Mouse (Mus musculus): Measurements from ENCODE around the gene Ccndbp1.
"Not testable (repeated sequence)": the region's sequence is repeated elsewhere in the genome, so short reads cannot be mapped to it uniquely, and the experiment has no call there.

Ccndbp1 gene

GRCm38 (mm10) chr2:121003586-121003985 is 4.6 kb upstream of the Ccndbp1 start:
- DNase-seq (ENCODE audit: low spot score), result peak; percentile 16

GRCm38 (mm10) chr2:121004018-121004811 is 4.0 kb upstream of the Ccndbp1 start:
- DNase-seq (ENCODE audit: low spot score), result no peak

GRCm38 (mm10) chr2:121006986-121007385 is 1.2 kb upstream of the Ccndbp1 start:
- DNase-seq (ENCODE audit: low spot score), result no peak

GRCm38 (mm10) chr2:121008664-121009007 is 433 bp downstream of the Ccndbp1 start:
- no peak for DNase-seq (ENCODE audit: low spot score)

DNA sequence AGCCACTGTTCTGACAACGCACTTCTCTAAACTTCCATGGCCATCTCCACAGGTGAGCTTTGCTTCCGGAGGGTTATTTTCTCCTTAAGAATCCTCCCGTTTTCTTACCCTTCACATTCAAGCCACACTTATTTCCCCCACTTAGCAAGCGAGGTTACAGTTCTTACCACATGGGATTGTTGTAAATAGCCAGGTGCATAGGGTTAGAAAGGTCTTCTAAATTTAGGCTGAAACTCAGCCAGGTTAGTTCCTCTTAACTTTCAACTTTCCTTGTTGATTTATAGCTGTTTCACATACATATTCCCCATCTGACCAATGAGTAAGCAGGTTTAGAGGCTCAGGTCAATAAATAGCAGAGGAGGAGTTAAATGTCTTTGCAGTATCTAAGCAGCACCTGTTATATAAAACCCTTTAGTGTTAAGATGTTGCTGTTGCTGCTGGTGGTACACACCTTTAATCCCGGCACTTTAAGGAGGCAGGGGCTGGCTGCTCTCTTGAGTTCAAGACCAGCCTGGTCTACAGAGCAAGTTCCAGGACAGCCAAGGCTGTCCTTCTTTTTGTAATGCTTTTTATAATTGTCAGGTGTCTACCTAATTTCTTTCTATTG is 971 bp downstream of the Ccndbp1 start:
- no peak for DNase-seq (ENCODE audit: low spot score)

DNA sequence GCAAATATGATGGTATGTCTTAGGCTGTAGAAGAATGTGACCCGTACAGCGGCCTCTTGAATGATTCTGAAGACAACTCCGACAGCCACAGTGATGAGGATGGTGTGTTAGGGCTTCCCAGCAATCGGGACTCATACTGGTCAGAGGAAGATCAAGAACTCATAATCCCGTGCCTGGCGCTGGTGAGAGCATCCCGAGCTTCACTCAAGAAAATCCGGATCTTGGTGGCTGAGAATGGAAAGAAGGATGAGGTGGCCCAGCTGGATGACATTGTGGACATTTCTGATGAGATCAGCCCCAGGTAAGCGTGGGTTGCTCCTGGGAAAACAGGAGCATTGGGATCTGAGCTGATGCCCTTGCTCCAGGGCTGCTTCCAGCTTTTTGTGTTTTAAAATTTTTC is 4.5 kb downstream of the Ccndbp1 start:
- DNase-seq (ENCODE audit: low spot score), result no peak

- no peak for DNase-seq (ENCODE audit: low spot score)
Measured at GRCm38 (mm10) chr2:121015507-121015906, 7.3 kb downstream of the Ccndbp1 start.

DNA sequence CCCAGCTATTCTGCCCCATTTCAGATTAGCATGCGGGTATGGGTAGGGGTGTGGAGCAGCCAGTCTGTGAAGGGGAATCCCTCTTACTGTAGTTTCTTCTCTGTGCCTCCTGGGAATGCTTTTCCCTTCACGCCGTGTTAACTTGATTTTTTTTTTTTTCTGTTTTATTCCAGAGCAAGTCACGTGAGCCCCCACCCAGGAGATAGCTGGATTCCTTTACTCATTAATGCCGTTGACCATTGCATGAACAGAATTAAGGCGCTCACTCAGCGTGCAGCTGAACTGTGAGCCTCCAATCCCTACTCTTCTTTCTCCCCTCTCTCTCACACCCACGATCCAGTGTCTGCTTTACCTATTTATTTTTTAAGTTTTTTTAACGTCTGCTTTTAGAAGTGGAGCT is 8.0 kb downstream of the Ccndbp1 start:
- no peak for DNase-seq (ENCODE audit: low spot score)

DNA sequence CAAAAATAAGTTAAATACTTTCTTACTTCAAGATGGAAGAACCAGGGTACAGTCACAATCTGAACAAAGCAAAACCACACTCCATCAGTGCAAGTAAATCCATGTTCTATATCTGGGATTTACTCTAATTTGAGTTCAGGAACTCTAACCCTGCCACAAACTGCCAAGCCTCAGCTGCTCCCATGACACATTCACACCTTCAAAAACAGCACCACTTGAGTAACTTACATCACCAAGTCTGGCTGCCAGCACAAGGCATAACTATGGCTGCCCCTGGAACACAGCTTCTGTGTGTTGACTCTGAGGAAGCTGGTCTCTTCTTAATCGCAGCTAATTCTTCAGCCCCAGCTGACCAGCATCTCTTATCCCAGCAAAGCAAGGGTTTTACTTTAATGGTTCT is 8.9 kb downstream of the Ccndbp1 start:
- DNase-seq (ENCODE audit: low spot score), result no peak

GRCm38 (mm10) chr2:121022918-121023317 is 14.7 kb downstream of the Ccndbp1 start:
- no peak for DNase-seq (ENCODE audit: low spot score)

- DNase-seq (ENCODE audit: low spot score), result no peak
Measured at GRCm38 (mm10) chr2:121036733-121037341, 28.6 kb downstream of the Ccndbp1 start, which contains the start of gene Epb42. TSS of gene Epb42 (minus strand) at chr2:121037072.

- not testable (repeated sequence) for DNase-seq (ENCODE audit: low spot score)
Measured at GRCm38 (mm10) chr2:121038851-121039250, 30.6 kb downstream of the Ccndbp1 start.

GRCm38 (mm10) chr2:121039382-121039781 is 31.2 kb downstream of the Ccndbp1 start:
- DNase-seq (ENCODE audit: low spot score), result no peak

DNA sequence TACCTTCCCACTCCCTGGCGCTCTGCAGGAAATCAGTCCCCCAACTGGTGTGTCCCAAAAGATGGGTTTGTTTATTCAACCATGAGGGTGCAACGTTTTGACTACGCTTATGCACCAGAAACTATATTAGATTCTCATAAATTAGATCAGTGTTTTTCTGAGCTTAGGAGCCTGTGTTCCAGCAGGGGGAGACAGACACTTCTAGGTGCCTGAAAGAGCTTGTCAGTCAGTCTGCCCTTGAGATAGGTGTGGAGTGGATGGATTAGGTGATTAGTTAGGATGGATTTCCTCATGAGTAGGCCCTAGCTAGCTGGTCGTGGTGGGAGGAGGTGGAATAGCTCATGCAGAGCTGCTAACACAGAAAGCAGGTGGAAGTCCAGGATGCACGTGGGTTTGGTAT is 32.9 kb downstream of the Ccndbp1 start:
- peak; percentile 71 for DNase-seq (ENCODE audit: low spot score)

- DNase-seq (ENCODE audit: low spot score), result no peak
Measured at GRCm38 (mm10) chr2:121045653-121046052, 37.5 kb downstream of the Ccndbp1 start.

DNA sequence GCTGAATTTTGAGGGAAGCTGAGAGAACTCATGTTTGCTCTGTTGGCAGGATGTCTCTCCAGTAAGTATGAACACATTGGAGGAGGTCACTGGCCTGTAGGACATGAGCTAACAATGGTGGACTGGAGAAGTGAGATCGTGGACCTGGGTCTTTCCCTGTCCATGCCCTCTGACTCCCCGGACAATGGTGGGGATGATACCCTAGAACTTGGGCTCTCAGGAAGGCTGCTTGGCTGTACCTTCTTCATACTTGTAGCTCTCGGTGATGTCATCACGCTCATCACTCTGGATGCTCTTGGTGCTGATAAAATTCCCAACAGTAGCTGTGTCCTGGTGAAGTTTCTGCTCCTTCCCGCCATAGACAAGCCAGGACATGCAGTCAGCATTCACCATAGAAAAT is 44.0 kb downstream of the Ccndbp1 start:
- DNase-seq (ENCODE audit: low spot score), result no peak

DNA sequence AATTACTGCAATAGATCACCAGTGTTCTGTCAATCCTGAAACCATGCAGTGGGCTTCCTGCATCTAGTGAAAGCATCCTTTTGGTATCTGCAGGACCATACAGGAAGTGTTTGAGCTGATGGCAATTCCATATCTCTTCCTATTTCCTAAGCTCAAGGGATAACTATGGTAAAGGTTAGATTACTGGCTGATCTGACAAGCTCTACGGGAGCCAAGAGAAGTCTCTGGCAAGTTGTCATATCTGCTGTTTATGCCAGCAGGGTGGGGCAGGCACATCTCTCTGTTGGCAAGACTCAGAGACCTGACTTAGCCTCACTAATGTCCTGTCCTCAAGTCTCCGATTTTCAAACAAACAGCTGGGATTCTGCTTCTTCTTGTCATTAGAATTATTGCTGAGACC is 45.9 kb downstream of the Ccndbp1 start:
- DNase-seq (ENCODE audit: low spot score), result no peak

- DNase-seq (ENCODE audit: low spot score), result no peak
Measured at GRCm38 (mm10) chr2:121055915-121056314, 47.7 kb downstream of the Ccndbp1 start.

GRCm38 (mm10) chr2:121057997-121058396 is 49.8 kb downstream of the Ccndbp1 start:
- no peak for DNase-seq (ENCODE audit: low spot score)

DNA sequence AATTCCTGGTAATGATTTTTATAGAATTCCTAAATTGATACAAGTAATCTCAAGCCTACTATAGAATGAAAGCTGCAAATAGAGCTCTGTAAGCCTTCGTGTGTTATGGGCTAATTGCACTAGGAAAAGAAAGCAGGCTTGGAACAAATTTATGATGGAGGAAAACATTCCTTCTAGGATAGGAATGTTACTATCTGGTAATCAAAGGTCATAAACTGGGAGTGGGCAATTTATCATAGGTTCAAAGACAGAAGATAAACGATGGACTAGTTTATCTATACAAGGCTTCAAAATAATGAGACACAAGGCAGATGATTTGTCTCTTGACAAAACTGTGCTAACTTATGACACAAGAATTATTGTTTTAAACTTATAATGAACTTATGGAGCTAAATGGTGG is 53.1 kb downstream of the Ccndbp1 start:
- DNase-seq (ENCODE audit: low spot score), result no peak
